Mouse (Mus musculus) embryonic fibroblast, embryonic 13.5 days (primary cell): ENCODE results near the gene Zscan26.

Source experiments
- CTCF ChIP-seq: IDR thresholded peaks from 2 replicates; pipeline ENCODE4 v1.5.1; 2011; ENCODE audit warnings: mild to moderate bottlenecking, control low read depth, low read length, moderate library complexity, borderline replicate concordance; ENCODE audit not compliant: insufficient read depth
- POLR2A ChIP-seq: IDR thresholded peaks from 2 replicates; pipeline ENCODE4 v1.6.1; 2011; ENCODE audit warnings: low read depth, mild to moderate bottlenecking, control low read depth, low read length, moderate library complexity

GRCm38 (mm10) chr13:21415750-21416149 is 37.8 kb downstream of the Zscan26 start:
- no peak for TF ChIP-seq CTCF
- no peak for TF ChIP-seq POLR2A
